Mouse (Mus musculus) brain, adult 2 months (tissue): ENCODE measurements around the gene Tmem132e.
A peak's percentile ranks its signal among the peaks of the same experiment; 100 is the strongest.

ENCODE experiments used
- DNase-seq: peaks from one replicate; pipeline ENCODE4 v3.0.0; 2011; ENCODE audit warnings: low read depth, low spot score

Gene Tmem132e

DNA sequence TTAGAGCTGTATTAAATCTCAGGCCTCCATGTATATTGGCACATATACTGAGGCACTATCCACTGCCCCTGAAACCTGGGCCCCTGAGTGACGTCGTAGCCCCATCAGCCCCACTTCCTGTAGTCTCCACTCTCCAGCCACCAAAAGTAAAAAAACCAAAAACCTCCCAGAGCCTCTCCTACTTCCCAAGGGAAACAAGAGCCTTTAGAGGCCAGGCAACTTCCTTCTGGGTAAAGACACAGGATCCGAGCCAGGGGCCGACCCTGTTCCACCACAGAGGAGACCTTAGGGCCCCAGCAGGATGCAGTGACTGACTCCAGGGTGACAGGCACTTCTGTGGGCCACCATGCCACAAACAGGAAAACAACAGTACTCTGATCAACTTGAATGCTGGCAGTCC is 40.1 kb downstream of the Tmem132e start:
- no peak for DNase-seq

GRCm38 (mm10) chr11:82434091-82434831 is 45.6 kb downstream of the Tmem132e start:
- DNase-seq: no peak

DNA sequence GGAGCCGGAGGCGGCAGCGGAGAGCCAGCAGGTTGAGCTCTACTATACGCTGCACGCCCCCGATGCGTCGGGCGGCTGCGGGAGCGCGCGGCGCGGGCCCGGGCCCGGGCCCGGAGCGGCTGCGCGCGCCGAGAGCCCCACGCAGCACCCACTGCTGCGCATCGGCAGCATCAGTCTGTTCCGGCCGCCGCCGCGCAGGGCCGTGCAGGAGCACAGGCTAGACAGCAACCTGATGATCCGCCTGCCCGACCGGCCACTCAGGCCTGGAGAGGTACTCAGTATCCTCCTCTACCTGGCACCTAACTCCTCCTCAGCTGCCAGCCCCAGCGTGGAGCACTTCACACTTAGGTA is 46.1 kb downstream of the Tmem132e start:
- peak; percentile 45 for DNase-seq

- no peak for DNase-seq
Observed at GRCm38 (mm10) chr11:82448485-82448884, 59.8 kb downstream of the Tmem132e start.

DNA sequence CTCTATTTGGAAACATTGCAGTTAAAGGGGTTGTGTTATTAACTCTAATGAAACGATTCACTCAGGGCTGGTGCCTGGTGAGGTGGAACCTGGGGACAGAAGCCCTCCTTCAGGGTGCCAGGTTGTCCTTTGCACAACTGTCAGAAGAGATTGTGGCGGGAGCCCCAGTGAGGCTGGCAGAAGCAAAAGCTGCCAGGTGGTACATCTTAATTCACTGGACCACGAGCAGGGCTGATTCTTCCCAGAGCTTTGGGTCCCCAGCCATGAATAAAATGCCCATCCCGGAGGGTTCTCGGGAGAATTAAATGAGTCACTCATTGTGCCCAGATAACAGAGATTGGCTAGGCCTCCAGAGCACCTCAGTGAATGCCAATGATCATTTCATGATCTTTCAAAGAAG is 63.8 kb downstream of the Tmem132e start:
- DNase-seq: no peak

GRCm38 (mm10) chr11:82453230-82453629 is 64.5 kb downstream of the Tmem132e start:
- peak; percentile 16 for DNase-seq

DNA sequence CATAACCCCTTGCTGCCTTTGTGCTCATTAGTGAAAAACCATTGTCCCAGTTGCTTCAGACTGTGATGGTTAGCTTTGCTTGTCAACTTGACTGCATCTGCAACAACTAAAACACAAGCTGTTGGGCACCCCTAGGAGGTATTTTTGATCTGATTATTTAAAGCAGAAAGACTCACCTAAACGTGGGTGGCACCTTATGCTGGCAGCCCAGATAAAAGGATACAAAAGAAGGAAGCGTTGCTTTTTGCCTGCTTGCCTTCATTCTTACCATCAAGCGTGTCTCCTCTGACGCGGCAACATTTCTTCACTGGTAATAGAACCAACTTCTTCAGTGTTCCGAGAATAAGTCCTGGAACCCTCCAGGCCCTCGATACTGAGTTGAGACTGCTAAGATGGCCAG is 72.6 kb downstream of the Tmem132e start:
- peak; percentile 73 for DNase-seq

- no peak for DNase-seq
Observed at GRCm38 (mm10) chr11:82465536-82465935, 76.8 kb downstream of the Tmem132e start.

GRCm38 (mm10) chr11:82467218-82467617 is 78.5 kb downstream of the Tmem132e start:
- peak; percentile 73 for DNase-seq

DNA sequence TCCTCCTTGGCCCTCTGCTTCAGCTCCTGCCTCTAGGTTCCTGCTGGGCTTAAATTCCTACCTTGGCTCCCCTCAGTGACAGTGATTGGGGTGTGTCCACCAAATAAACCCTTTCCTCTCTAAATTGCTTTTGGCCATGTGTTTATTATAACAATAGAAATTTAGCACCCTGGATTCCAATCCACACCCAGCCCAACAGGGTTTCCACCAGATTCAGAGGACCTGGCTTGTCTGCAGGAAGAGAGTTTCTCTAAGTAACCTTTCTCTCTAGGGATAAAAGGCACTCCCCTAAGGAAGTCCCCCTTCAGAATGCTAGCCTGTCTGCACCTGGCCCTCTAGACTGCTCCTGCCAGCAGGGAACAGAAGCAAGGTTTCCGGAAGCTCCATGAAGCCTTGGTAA is 82.4 kb downstream of the Tmem132e start:
- no peak for DNase-seq

DNA sequence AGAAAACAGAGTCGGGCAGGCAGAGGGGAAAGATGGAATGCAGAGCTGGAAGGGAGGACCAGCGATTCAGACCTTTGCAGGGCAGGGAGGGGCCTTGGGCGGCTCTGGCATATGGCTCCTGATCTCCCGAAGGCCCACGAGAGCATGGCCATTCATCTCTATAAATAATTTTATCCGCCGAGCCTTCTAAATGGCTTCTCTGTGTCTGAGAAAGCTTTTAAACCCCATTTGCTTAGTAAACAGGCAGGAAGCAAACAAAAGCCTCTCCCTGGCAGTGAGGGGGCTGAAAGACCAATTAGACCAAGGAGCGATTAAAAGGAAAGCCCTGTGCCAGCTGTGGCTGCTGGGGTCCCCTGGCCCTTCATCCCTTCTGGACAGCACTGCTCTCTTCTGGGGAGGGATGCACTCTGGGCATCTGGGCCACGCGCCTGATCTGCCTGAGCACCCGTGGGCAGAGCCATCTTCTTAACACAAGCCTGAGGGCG is 84.5 kb downstream of the Tmem132e start:
- DNase-seq: no peak

- DNase-seq: no peak
Observed at GRCm38 (mm10) chr11:82476092-82476491, 87.4 kb downstream of the Tmem132e start.

GRCm38 (mm10) chr11:82477412-82477811 is 88.7 kb downstream of the Tmem132e start:
- DNase-seq: no peak

- no peak for DNase-seq
Observed at GRCm38 (mm10) chr11:82480941-82481340, 92.2 kb downstream of the Tmem132e start.

- peak; percentile 39 for DNase-seq
Observed at GRCm38 (mm10) chr11:82487359-82488086, 98.8 kb downstream of the Tmem132e start.

DNA sequence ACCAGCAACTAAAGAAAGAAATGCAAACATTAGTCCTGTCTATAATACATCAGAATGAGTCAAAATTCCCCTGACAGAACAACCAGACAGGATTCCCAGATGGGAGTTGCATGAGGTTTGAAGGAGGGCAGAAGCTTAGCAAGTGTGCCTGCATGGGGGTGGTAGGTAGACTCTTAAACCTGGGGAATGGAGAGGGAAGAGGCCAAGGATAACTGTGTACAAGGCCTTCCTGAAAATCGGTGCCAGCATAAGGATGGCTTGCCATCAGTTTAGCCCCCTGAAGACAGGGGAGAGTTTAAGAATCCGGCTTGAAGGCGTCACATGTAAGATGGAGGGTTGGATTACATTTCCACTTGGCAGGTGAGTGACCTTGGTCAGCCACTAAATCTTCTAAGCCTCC is 102.2 kb downstream of the Tmem132e start:
- no peak for DNase-seq
